Comparison of ENCODE assay signal across 8 mouse cellular contexts in the genomic region with DNA sequence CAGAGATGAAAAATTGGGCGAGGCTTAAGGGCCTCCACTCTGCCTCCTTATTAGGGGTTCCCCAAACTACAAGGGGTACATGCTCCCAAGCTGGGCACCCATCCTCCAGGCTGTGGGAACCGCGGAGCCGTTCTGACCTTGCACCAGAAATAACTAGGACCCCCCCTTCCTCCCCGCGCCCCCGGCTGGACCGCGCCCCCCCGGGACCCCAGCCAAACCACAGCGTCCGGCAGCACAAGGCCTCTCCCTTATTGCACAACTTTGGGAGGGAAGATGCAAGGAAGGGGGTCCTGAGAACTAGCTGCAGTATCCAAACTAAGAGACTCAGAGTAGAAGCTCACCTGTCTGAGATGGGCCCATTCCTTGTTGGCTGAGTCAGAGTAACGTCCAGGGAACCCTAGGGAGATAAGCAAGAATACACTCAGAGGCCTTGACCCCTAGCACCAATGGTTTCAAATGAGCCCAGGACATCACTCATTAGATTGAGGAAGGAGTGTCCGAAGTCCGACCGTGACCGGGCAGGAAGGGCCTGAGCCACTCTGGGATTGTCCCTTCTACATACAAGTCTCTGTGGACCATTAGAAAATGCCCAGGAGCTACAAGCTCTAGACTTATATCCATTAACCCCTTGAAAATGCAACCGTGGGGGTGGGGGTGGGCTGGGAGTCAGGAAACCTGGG. TPM values are rescaled to one million over a fixed set of nuclear protein-coding genes. Genes with fewer than 3 reads are reported as not detected.
DNase-seq lines count a peak whose midpoint lies in the region; ATAC-seq lines count a peak whose summit lies in the region.
"Had no signal": no experiment of that assay in that cellular context is flagged by ENCODE, and none has a peak within 500 bp of the region (broad histone marks: within the 10 kb centered on the region; RNA-seq: fewer than 3 reads in every experiment).

No protein-coding gene starts in this region.

- WGBS in liver, embryonic 11.5 days = 41% methylated on average over 18 of the region's 18 CpGs
- 68% methylated on average over 17 of the region's 18 CpGs for WGBS in heart, embryonic 12.5 days
- WGBS in stomach, embryonic 14.5 days = 72% methylated on average over 18 of the region's 18 CpGs

- H3K9ac ChIP-seq in liver, embryonic 11.5 days (ENCODE audit: low read depth, low read length) = no peak overlapping the region
- no peak overlapping the region for H3K9ac ChIP-seq in heart, embryonic 12.5 days
- H3K9ac ChIP-seq in stomach, embryonic 14.5 days (replicated peaks; ENCODE audit: low read depth, low read length) = peak overlapping the region; percentile 45; the same call in 1 of the 2 replicates
- H3K9ac ChIP-seq: liver, embryonic 13.5 days had no signal

- H3K27me3 ChIP-seq in liver, embryonic 11.5 days (replicated peaks; ENCODE audit: control insufficient read depth, insufficient read depth, low read length) = peaks cover 99% of the 10 kb centered on the region
- H3K27me3 ChIP-seq in heart, embryonic 12.5 days (replicated peaks) = peaks cover 63% of the 10 kb centered on the region
- H3K27me3 ChIP-seq in stomach, embryonic 14.5 days (ENCODE audit: control insufficient read depth, insufficient read depth, low read length) = peaks cover 10% of the 10 kb centered on the region; the same call in 1 of the 2 replicates

- intact Hi-C loops in gastrocnemius, postnatal 14 days (cut with DNase I; ENCODE audit: low total_unique reads) = loop anchor here (5.0 kb wide), 1 partner anchor 51 kb away; the partner anchor contains the start of genes Retreg3 and Tubg1

- H3K36me3 ChIP-seq in liver, embryonic 11.5 days (ENCODE audit: control insufficient read depth, insufficient read depth, low read length) = peaks cover 7% of the 10 kb centered on the region
- peaks cover 48% of the 10 kb centered on the region for H3K36me3 ChIP-seq in heart, embryonic 12.5 days
- H3K36me3 ChIP-seq in stomach, embryonic 14.5 days (ENCODE audit: control insufficient read depth, insufficient read depth, low read length) = peaks cover 40% of the 10 kb centered on the region

- no peak overlapping the region for H3K4me3 ChIP-seq in liver, embryonic 11.5 days (ENCODE audit: low read depth, low read length)
- no peak overlapping the region for H3K4me3 ChIP-seq in heart, embryonic 12.5 days
- H3K4me3 ChIP-seq in stomach, embryonic 14.5 days (ENCODE audit: low read depth, low read length) = peak overlapping the region; percentile 54

- no peak overlapping the region for H3K27ac ChIP-seq in liver, embryonic 11.5 days (ENCODE audit: low read depth, low read length)
- no peak overlapping the region for H3K27ac ChIP-seq in heart, embryonic 12.5 days (ENCODE audit: poor library complexity, severe bottlenecking)
- H3K27ac ChIP-seq in stomach, embryonic 14.5 days (ENCODE audit: low read length) = no peak overlapping the region
- H3K27ac ChIP-seq: liver, embryonic 13.5 days had no signal

- DNase-seq in liver, embryonic 11.5 days (ENCODE audit: low spot score) = no peak
- DNase-seq in liver = no peak
- peak; percentile 69 to 77 for DNase-seq in kidney, postnatal 25 days
- no peak for DNase-seq in thymus, postnatal 14 days
- no peak for DNase-seq in gastrocnemius, postnatal 14 days
- DNase-seq: liver, embryonic 13.5 days had no signal

- no peaks in the 10 kb centered on the region for H3K9me3 ChIP-seq in liver, embryonic 11.5 days (ENCODE audit: control insufficient read depth, low read length)
- no peaks in the 10 kb centered on the region for H3K9me3 ChIP-seq in heart, embryonic 12.5 days (replicated peaks)
- no peaks in the 10 kb centered on the region for H3K9me3 ChIP-seq in stomach, embryonic 14.5 days (ENCODE audit: control insufficient read depth, low read depth, low read length)
- H3K9me3 ChIP-seq: liver, embryonic 13.5 days had no signal

- 0 out of 2 replicates have a peak overlapping the region, but pooled peaks have one; percentile 88 for H3K4me2 ChIP-seq in liver, embryonic 11.5 days
- peak overlapping the region; percentile 89; the same call in 1 of the 2 replicates for H3K4me2 ChIP-seq in heart, embryonic 12.5 days
- H3K4me2 ChIP-seq in stomach, embryonic 14.5 days (replicated peaks; ENCODE audit: low read depth, low read length) = peak overlapping the region; percentile 67

- no peak for ATAC-seq in liver, embryonic 11.5 days (replicated peaks; ENCODE audit: low FRiP score)
- ATAC-seq in heart, embryonic 12.5 days (ENCODE audit: insufficient number of reproducible peaks, low FRiP score) = no peak
- no peak for ATAC-seq in stomach, embryonic 14.5 days (ENCODE audit: insufficient number of reproducible peaks, insufficient read depth, low FRiP score, low read depth)

- peaks cover 53% of the 10 kb centered on the region for H3K4me1 ChIP-seq in liver, embryonic 11.5 days (replicated peaks; ENCODE audit: control insufficient read depth, insufficient read depth, low read length)
- peaks cover 60% of the 10 kb centered on the region for H3K4me1 ChIP-seq in heart, embryonic 12.5 days (replicated peaks)
- peaks cover 24% of the 10 kb centered on the region for H3K4me1 ChIP-seq in stomach, embryonic 14.5 days (ENCODE audit: control insufficient read depth, insufficient read depth, low read length)

RNA-seq across cellular contexts. Expression of gene Cntnap1, which starts 1.9 kb away (rescaled TPM):
- polyA plus RNA-seq in liver, embryonic 11.5 days (2014; fragmentation: Nextera tagmentation; extraction: Ambion mirVana) = 0.34 and 0.40 TPM in 2 replicates
- polyA plus RNA-seq in heart, embryonic 12.5 days (2016; fragmentation: Nextera tagmentation; extraction: Ambion mirVana) = 0.37 and 0.71 TPM in 2 replicates
- 2.1 and 2.2 TPM in 2 replicates for polyA plus RNA-seq in stomach, embryonic 14.5 days (2014; fragmentation: Nextera tagmentation; extraction: Ambion mirVana)
- 1 to 10 TPM; 1.8 to 2.4 TPM for total RNA-seq in gastrocnemius, postnatal 14 days (2021)

RNA-seq across cellular contexts. Expression of gene Plekhh3, which starts 2.7 kb away (rescaled TPM):
- 3.4 and 3.8 TPM in 2 replicates for polyA plus RNA-seq in liver, embryonic 11.5 days (2014; fragmentation: Nextera tagmentation; extraction: Ambion mirVana)
- polyA plus RNA-seq in heart, embryonic 12.5 days (2016; fragmentation: Nextera tagmentation; extraction: Ambion mirVana) = 10.4 and 10.6 TPM in 2 replicates
- 25.6 and 26.0 TPM in 2 replicates for polyA plus RNA-seq in stomach, embryonic 14.5 days (2014; fragmentation: Nextera tagmentation; extraction: Ambion mirVana)
- 10 to 100 TPM; 22.0 to 26.9 TPM for total RNA-seq in gastrocnemius, postnatal 14 days (2021)

RNA-seq across cellular contexts. Expression of gene Ccr10, which starts 6.8 kb away (rescaled TPM):
- 0.10 TPM in 1 of 2 replicates, not detected in the other for polyA plus RNA-seq in liver, embryonic 11.5 days (2014; fragmentation: Nextera tagmentation; extraction: Ambion mirVana)
- polyA plus RNA-seq in heart, embryonic 12.5 days (2016; fragmentation: Nextera tagmentation; extraction: Ambion mirVana) = 0.15 and 0.36 TPM in 2 replicates
- 0.14 and 0.33 TPM in 2 replicates for polyA plus RNA-seq in stomach, embryonic 14.5 days (2014; fragmentation: Nextera tagmentation; extraction: Ambion mirVana)
- under 1 TPM in 1 of 2 experiments, not detected in 1; 0.12 TPM for total RNA-seq in gastrocnemius, postnatal 14 days (2021)
- polyA plus RNA-seq: liver, embryonic 13.5 days had no signal

RNA-seq across cellular contexts. Expression of gene Tubg2, which starts 12.7 kb away (rescaled TPM):
- polyA plus RNA-seq in liver, embryonic 11.5 days (2014; fragmentation: Nextera tagmentation; extraction: Ambion mirVana) = 1.3 and 1.8 TPM in 2 replicates
- polyA plus RNA-seq in heart, embryonic 12.5 days (2016; fragmentation: Nextera tagmentation; extraction: Ambion mirVana) = 3.3 and 3.6 TPM in 2 replicates
- polyA plus RNA-seq in stomach, embryonic 14.5 days (2014; fragmentation: Nextera tagmentation; extraction: Ambion mirVana) = 3.6 and 4.5 TPM in 2 replicates
- total RNA-seq in gastrocnemius, postnatal 14 days (2021) = 1 to 10 TPM; 3.1 to 4.6 TPM

RNA-seq across cellular contexts. Expression of gene Tubg1, which starts 48.7 kb away (rescaled TPM):
- polyA plus RNA-seq in liver, embryonic 11.5 days (2014; fragmentation: Nextera tagmentation; extraction: Ambion mirVana) = 82.3 and 85.3 TPM in 2 replicates
- 77.3 and 78.8 TPM in 2 replicates for polyA plus RNA-seq in heart, embryonic 12.5 days (2016; fragmentation: Nextera tagmentation; extraction: Ambion mirVana)
- polyA plus RNA-seq in stomach, embryonic 14.5 days (2014; fragmentation: Nextera tagmentation; extraction: Ambion mirVana) = 70.5 and 70.9 TPM in 2 replicates
- total RNA-seq in gastrocnemius, postnatal 14 days (2021) = 10 to 100 TPM; 26.3 to 31.2 TPM

Comparison
In these comparisons a context has a peak if more than half of its experiments do, and no peak if none do; other contexts are left out.
1. DNase-seq: peak in kidney, postnatal 25 days (2 of 2); none in liver, embryonic 11.5 days (single experiment), liver (single experiment), thymus, postnatal 14 days (single experiment) and gastrocnemius, postnatal 14 days (single experiment).
2. Peak in every context shown above with its lines, with median percentiles within 50 percentile points of each other: H3K4me2 ChIP-seq.